Mouse (Mus musculus): ENCODE results near the gene Pbld2. TPM values are rescaled to one million over a fixed set of nuclear protein-coding genes. Genes with fewer than 3 reads are reported as not detected.

The Pbld2 gene
- total and polyA plus RNA-seq, 3 experiments = 0.15 TPM; not detected in 1

DNA sequence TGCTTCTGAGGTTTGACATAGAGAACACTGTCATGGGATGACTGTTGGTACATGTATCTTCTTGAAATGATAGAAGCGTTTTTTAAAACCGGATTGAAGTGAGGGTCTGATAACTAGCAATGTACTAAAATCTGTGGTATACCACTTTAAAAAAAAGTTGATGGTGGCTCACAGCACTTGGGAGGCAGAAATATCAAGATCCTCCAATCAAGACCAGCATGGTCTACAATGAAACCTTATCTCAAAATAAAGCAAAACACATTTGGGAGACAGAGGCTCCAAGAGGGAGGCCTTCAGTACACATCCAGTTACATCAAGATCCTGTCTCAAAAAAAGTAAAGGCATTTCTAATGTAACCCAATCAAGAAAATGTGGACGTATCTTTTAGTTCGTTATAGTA lies 2.4 kb upstream of the Pbld2 start:
- Histone ChIP-seq H3K4me3 (ENCODE audit: control insufficient read depth in 1 of 2, insufficient read depth in 1 of 2, low read depth in 2 of 2, low read length in 2 of 2) (peak overlapping the region; percentile 91 to 97), H3K27me3 (ENCODE audit: control insufficient read depth in 1 of 2, insufficient read depth in 2 of 2, low read length in 2 of 2) (no peaks in the 10 kb centered on the region), H3K9ac (ENCODE audit: control insufficient read depth, low read depth, low read length, poor library complexity, severe bottlenecking) (peak overlapping the region; percentile 98), H3K36me3 (ENCODE audit: control insufficient read depth in 1 of 2, insufficient read depth in 2 of 2, low read length in 2 of 2) (peaks cover 14 to 29% of the 10 kb centered on the region in 2 experiments), H3K9me3 (replicated peaks; ENCODE audit: insufficient read depth, low read length) (no peaks in the 10 kb centered on the region), H3K27ac (ENCODE audit: control insufficient read depth, low read depth, low read length) (peak overlapping the region; percentile 42), H3K4me1 (ENCODE audit: control insufficient read depth in 1 of 2, insufficient read depth in 2 of 2, low read length in 2 of 2) (peaks cover 2 to 12% of the 10 kb centered on the region in 2 experiments), H3K79me2 (ENCODE audit: control insufficient read depth, insufficient read depth, low read length, poor library complexity) (peaks cover 45% of the 10 kb centered on the region)
- TF ChIP-seq EP300 (IDR thresholded peaks at IDR 0.05; ENCODE audit: low read depth in 1 of 2, low read length in 2 of 2) (peak; percentile 46 to 59; a peak in 3 of 4 replicates), GATA1 (IDR thresholded peaks at IDR 0.05; ENCODE audit: low read depth, low read length) (peak; percentile 78), MAFK (IDR thresholded peaks at IDR 0.05; ENCODE audit: borderline replicate concordance, low read depth, low read length) (0 out of 2 replicates have a peak, but pooled peaks have one; percentile 14), MAX (IDR thresholded peaks at IDR 0.05; ENCODE audit: low read length) (peak; percentile 44; the same call in 1 of the 2 replicates), TCF12 (IDR thresholded peaks at IDR 0.05; ENCODE audit: low read depth, low read length) (peak; percentile 57; the same call in 1 of the 2 replicates), CHD2 (IDR thresholded peaks at IDR 0.05; ENCODE audit: low read length) (no peak), RCOR1 (IDR thresholded peaks at IDR 0.05; ENCODE audit: low read depth, low read length) (peak; percentile 97), UBTF (IDR thresholded peaks at IDR 0.05; ENCODE audit: borderline replicate concordance, insufficient read depth, low read depth, low read length) (no peak), TBP (IDR thresholded peaks at IDR 0.05; ENCODE audit: low read depth, low read length) (0 out of 2 replicates have a peak, but pooled peaks have one; percentile 29), ZC3H11A (IDR thresholded peaks at IDR 0.05; ENCODE audit: low read depth, low read length) (no peak), RAD21 (IDR thresholded peaks at IDR 0.05; ENCODE audit: low read depth, low read length) (no peak), MXI1 (IDR thresholded peaks at IDR 0.05; ENCODE audit: low read depth, low read length) (peak; percentile 73; the same call in 1 of the 2 replicates), NELFE (IDR thresholded peaks at IDR 0.05; ENCODE audit: low read depth, low read length) (no peak), ZMIZ1 (IDR thresholded peaks at IDR 0.05; ENCODE audit: low read depth, low read length) (peak; percentile 37; the same call in 1 of the 2 replicates), TAL1 (IDR thresholded peaks at IDR 0.05; ENCODE audit: low read length) (peak; percentile 63), HCFC1 (IDR thresholded peaks at IDR 0.05; ENCODE audit: low read depth, low read length) (0 out of 2 replicates have a peak, but pooled peaks have one; percentile 40), SIN3A (IDR thresholded peaks at IDR 0.05; ENCODE audit: low read length) (peak; percentile 84), ZNF384 (IDR thresholded peaks at IDR 0.05; ENCODE audit: low read depth, low read length) (peak; percentile 76), BHLHE40 (IDR thresholded peaks at IDR 0.05; ENCODE audit: borderline replicate concordance, low read depth, low read length) (0 out of 2 replicates have a peak, but pooled peaks have one; percentile 48), ETS1 (IDR thresholded peaks at IDR 0.05; ENCODE audit: low read depth, low read length) (0 out of 2 replicates have a peak, but pooled peaks have one; percentile 37)
- peak; percentile 74 for DNase-seq (ENCODE audit: low read depth, low spot score)

Measured in MEL (cell line).